Mouse (Mus musculus) limb, embryonic 12.5 days (tissue): ENCODE measurements around the gene Prdm2. TPM values are rescaled to one million over a fixed set of nuclear protein-coding genes. Genes with fewer than 3 reads are reported as not detected.
A peak's percentile ranks its signal among the peaks of the same experiment; 100 is the strongest.

Source experiments
- microRNA-seq: library from miRNA; unstranded; fragments of <30 nt; microRNA quantifications from one replicate; pipeline ENCODE4, GENCODE M21; 2017
- polyA plus RNA-seq: library from polyadenylated mRNA; unstranded; fragments of >200 nt; fragmentation: Nextera tagmentation; extraction: Ambion mirVana; gene quantifications from 2 replicates; pipeline ENCODE4 v1.2.1, GENCODE M21; 2016

The Prdm2 gene
- polyA plus RNA-seq, 1 experiment from 2014 or later = 16.2 TPM

Small RNA genes lying within 50 kb of the gene (microRNA-seq; reads per million reads assigned to microRNA genes)
- gene Mir7021 = 3.3 reads per million, percentile 9 among the genes with 10 or more reads in this experiment

Other genes with a start within 250 kb of the Prdm2 start
- gene Pdpn, start 86.6 kb upstream of the Prdm2 start, polyA plus RNA-seq = 41.5 and 43.7 TPM in 2 replicates
- 0.63 and 0.67 TPM in 2 replicates for gene Lrrc38, start 136.8 kb upstream of the Prdm2 start, polyA plus RNA-seq
- not detected in 2 replicates for gene Pramel1, start 181.4 kb upstream of the Prdm2 start, polyA plus RNA-seq
- 21.9 and 23.6 TPM in 2 replicates for gene Pramef8, start 199.4 kb upstream of the Prdm2 start, polyA plus RNA-seq
- not detected in 2 replicates for gene Oog4, start 237.3 kb upstream of the Prdm2 start, polyA plus RNA-seq